8 mouse cellular contexts compared by ENCODE assay signal in genomic region chr17:83872806-83873348, GRCm38 (mm10). TPM values are rescaled to one million over a fixed set of nuclear protein-coding genes. Genes with fewer than 3 reads are reported as not detected.
DNase-seq lines count a peak whose midpoint lies in the region; ATAC-seq lines count a peak whose summit lies in the region.

No protein-coding gene starts in this region.

- H3K36me3 ChIP-seq in hindbrain, embryonic 15.5 days = no peaks in the 10 kb centered on the region
- no peaks in the 10 kb centered on the region for H3K36me3 ChIP-seq in megakaryocyte, embryonic 14.5 days (replicated peaks; ENCODE audit: low read length)

- H3K4me1 ChIP-seq in hindbrain, embryonic 15.5 days (replicated peaks) = no peaks in the 10 kb centered on the region
- H3K4me1 ChIP-seq in megakaryocyte, embryonic 14.5 days = peaks cover 24% of the 10 kb centered on the region

- H3K4me3 ChIP-seq in hindbrain, embryonic 15.5 days = no peak overlapping the region
- H3K4me3 ChIP-seq in megakaryocyte, embryonic 14.5 days (replicated peaks) = peak overlapping the region; percentile 34

- peak; percentile 64; the same call in 1 of the 2 replicates for ATAC-seq in hindbrain, embryonic 15.5 days (ENCODE audit: low FRiP score, low read depth)

- peak; percentile 81 for DNase-seq in T-cell, adult 2 months (ENCODE audit: low spot score)
- DNase-seq in cerebellum, postnatal 36 days = peak; percentile 82 to 83
- peak; percentile 85 for DNase-seq in gastrocnemius, adult 18-20 months (ENCODE audit: low spot score)
- peak; percentile 78 to 84 for DNase-seq in layer of hippocampus, postnatal 36 days
- peak; percentile 88 to 89 for DNase-seq in right cerebral cortex, adult 2 months (ENCODE audit: low spot score in 2 of 2)
- DNase-seq in urinary bladder, postnatal 10 days (ENCODE audit: low spot score) = peak; percentile 59

- no peaks in the 10 kb centered on the region for H3K27me3 ChIP-seq in hindbrain, embryonic 15.5 days
- peaks cover 31% of the 10 kb centered on the region for H3K27me3 ChIP-seq in megakaryocyte, embryonic 14.5 days (replicated peaks)

- 23% methylated on average over 14 of the region's 14 CpGs for WGBS in hindbrain, embryonic 15.5 days

- H3K9me3 ChIP-seq in hindbrain, embryonic 15.5 days = no peaks in the 10 kb centered on the region
- peaks cover 8% of the 10 kb centered on the region; the same call in 1 of the 2 replicates for H3K9me3 ChIP-seq in megakaryocyte, embryonic 14.5 days

- H3K9ac ChIP-seq in hindbrain, embryonic 15.5 days = no peak overlapping the region

- peak overlapping the region; percentile 41 for H3K4me2 ChIP-seq in hindbrain, embryonic 15.5 days

- no peak overlapping the region for H3K27ac ChIP-seq in hindbrain, embryonic 15.5 days (replicated peaks)

RNA-seq across cellular contexts. Expression of gene Haao, which starts 25.1 kb away (rescaled TPM):
- under 1 TPM in 1 of 2 experiments, not detected in 1; 0.38 TPM for total RNA-seq in gastrocnemius, adult 18-20 months (2021)
- polyA plus RNA-seq in hindbrain, embryonic 15.5 days (2015; fragmentation: Nextera tagmentation; extraction: Ambion mirVana) = 0.10 and 0.29 TPM in 2 replicates
- not detected for total RNA-seq in layer of hippocampus, postnatal 36 days (2021)
- 1.9 TPM in 1 of 2 replicates, not detected in the other for polyA plus RNA-seq in megakaryocyte, embryonic 14.5 days (2012; ENCODE audit: insufficient read depth, low replicate concordance)
